8 mouse cellular contexts compared by ENCODE assay signal in the genomic region with DNA sequence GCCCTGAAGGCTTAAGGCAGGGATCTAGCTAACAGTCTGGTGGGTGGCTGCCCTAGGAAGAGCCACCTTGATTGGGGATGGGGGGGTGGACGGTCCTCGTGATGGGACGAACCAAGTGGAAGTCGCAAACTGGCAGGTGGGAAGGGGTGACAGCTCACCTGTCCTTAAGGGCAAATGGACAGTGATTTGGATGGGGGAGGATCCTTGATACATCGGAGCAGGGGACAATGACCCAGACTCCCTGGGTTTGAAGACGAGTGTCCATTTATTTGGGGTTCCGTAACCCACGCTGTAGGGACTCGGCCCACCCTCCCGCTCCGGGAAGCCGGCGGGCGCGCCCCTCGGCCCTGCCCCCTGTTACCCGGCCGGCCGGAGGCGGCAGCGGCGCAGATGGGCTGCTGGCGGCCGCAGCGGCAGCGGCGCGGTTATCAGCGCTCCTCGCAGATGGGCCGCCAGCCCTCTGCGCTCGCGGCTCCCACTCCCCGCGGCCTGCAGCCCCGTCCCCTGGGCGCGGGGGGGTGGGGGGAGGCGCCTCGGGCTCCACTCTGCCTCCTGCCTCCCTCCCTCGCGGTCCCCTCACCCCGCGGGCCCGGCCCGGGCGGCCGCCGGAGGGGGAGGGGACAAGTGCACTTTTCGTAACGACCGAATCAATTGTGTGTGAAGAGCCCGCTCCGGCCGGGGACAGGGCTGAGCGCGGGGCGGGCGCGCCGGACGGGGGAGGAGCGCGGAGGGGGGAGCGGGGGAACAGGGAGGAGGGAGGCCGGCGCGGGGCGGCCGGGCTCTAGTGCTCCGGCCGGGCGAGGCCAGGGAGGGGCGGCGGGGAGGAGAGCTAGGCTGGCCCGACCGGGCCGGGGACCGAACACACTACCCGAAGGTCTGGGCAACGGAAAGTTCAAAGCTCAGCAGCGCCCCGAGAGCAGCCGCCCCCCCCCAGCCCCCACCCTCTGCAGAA. TPM values are rescaled to one million over a fixed set of nuclear protein-coding genes. Genes with fewer than 3 reads are reported as not detected.
DNase-seq lines count a peak whose midpoint lies in the region; ATAC-seq and TF ChIP-seq lines count a peak whose summit lies in the region.

No protein-coding gene starts in this region.

- H3K36me3 ChIP-seq in ES-Bruce4 (ENCODE audit: control insufficient read depth, insufficient read depth, low read length, poor library complexity, severe bottlenecking), result no peaks in the 10 kb centered on the region
- no peaks in the 10 kb centered on the region for H3K36me3 ChIP-seq in heart, embryonic 12.5 days
- peaks cover 30% of the 10 kb centered on the region for H3K36me3 ChIP-seq in megakaryocyte, embryonic 14.5 days (replicated peaks; ENCODE audit: low read length)
- H3K36me3 ChIP-seq in splenic B cell, adult 2 months (ENCODE audit: control insufficient read depth, insufficient read depth, low read length, poor library complexity, severe bottlenecking), result no peaks in the 10 kb centered on the region

- H3K9me3 ChIP-seq in ES-Bruce4 (replicated peaks; ENCODE audit: control insufficient read depth, insufficient read depth, low read length, poor library complexity, severe bottlenecking), result no peaks in the 10 kb centered on the region
- no peaks in the 10 kb centered on the region for H3K9me3 ChIP-seq in heart, embryonic 12.5 days (replicated peaks)
- H3K9me3 ChIP-seq in megakaryocyte, embryonic 14.5 days, result no peaks in the 10 kb centered on the region

- H3K4me3 ChIP-seq in ES-Bruce4 (ENCODE audit: low read depth, low read length), result peak overlapping the region; percentile 62
- peak overlapping the region; percentile 91 for H3K4me3 ChIP-seq in heart, embryonic 12.5 days
- peak overlapping the region; percentile 96 for H3K4me3 ChIP-seq in megakaryocyte, embryonic 14.5 days (replicated peaks)

- peak; percentile 71 for ATAC-seq in heart, embryonic 12.5 days (ENCODE audit: insufficient number of reproducible peaks, low FRiP score)

- TF ChIP-seq EP300 in ES-Bruce4 (IDR thresholded peaks at IDR 0.05; ENCODE audit: insufficient read depth, low read depth, low read length), result no peak

- DNase-seq in B cell, adult 2 months, result peak; percentile 26 to 39
- peak; percentile 79 for DNase-seq in embryo, embryonic 10.5 days (ENCODE audit: low spot score)
- DNase-seq in kidney, postnatal 36 days, result peak; percentile 58 to 69
- peak; percentile 38 for DNase-seq in splenic B cell, adult 2 months (ENCODE audit: low read depth, low spot score)
- DNase-seq in left cerebral cortex, adult 9 months (ENCODE audit: low spot score in 2 of 2), result no peak

- H3K27ac ChIP-seq in ES-Bruce4 (ENCODE audit: insufficient read depth, low read length), result no peak overlapping the region
- peak overlapping the region; percentile 83 for H3K27ac ChIP-seq in heart, embryonic 12.5 days (ENCODE audit: poor library complexity, severe bottlenecking)

- H3K4me1 ChIP-seq in ES-Bruce4 (ENCODE audit: control insufficient read depth, insufficient read depth, low read length), result peaks cover 16% of the 10 kb centered on the region
- H3K4me1 ChIP-seq in heart, embryonic 12.5 days (replicated peaks), result peaks cover 56% of the 10 kb centered on the region
- peaks cover 78% of the 10 kb centered on the region for H3K4me1 ChIP-seq in megakaryocyte, embryonic 14.5 days

- peaks cover 19% of the 10 kb centered on the region for H3K27me3 ChIP-seq in ES-Bruce4 (ENCODE audit: control insufficient read depth, insufficient read depth, low read length, poor library complexity, severe bottlenecking)
- H3K27me3 ChIP-seq in heart, embryonic 12.5 days (replicated peaks), result peaks cover 12% of the 10 kb centered on the region; the same call in 1 of the 2 replicates
- H3K27me3 ChIP-seq in megakaryocyte, embryonic 14.5 days (replicated peaks), result no peaks in the 10 kb centered on the region
- peaks cover 8% of the 10 kb centered on the region for H3K27me3 ChIP-seq in splenic B cell, adult 2 months (ENCODE audit: control insufficient read depth, insufficient read depth, low read length, poor library complexity, severe bottlenecking)

- H3K4me2 ChIP-seq in heart, embryonic 12.5 days, result peak overlapping the region; percentile 99

- no peak for TF ChIP-seq CTCF in ES-Bruce4 (IDR thresholded peaks at IDR 0.05; ENCODE audit: low read depth, low read length)

- no peak for TF ChIP-seq POLR2A in ES-Bruce4 (IDR thresholded peaks at IDR 0.05; ENCODE audit: insufficient read depth, low read length)

- 2% methylated on average over 65 of the region's 85 CpGs for WGBS in heart, embryonic 12.5 days

- peak overlapping the region; percentile 64 for H3K9ac ChIP-seq in ES-Bruce4 (ENCODE audit: low read depth, poor library complexity, severe bottlenecking)
- peak overlapping the region; percentile 89 for H3K9ac ChIP-seq in heart, embryonic 12.5 days

RNA-seq across cellular contexts. Expression of a gene that starts 1.9 kb away (rescaled TPM):
- 11.0 and 11.5 TPM in 2 replicates for polyA plus RNA-seq in ES-Bruce4 (2011; ENCODE audit: insufficient read depth, insufficient read length, low read depth, missing spikeins)
- polyA plus RNA-seq in heart, embryonic 12.5 days (2016; fragmentation: Nextera tagmentation; extraction: Ambion mirVana), result 14.9 and 15.2 TPM in 2 replicates
- 10.6 and 40.8 TPM in 2 replicates for polyA plus RNA-seq in megakaryocyte, embryonic 14.5 days (2012; ENCODE audit: insufficient read depth, low replicate concordance)

RNA-seq across cellular contexts. Expression of a gene that starts 35.3 kb away (rescaled TPM):
- polyA plus RNA-seq in ES-Bruce4 (2011; ENCODE audit: insufficient read depth, insufficient read length, low read depth, missing spikeins), result not detected in 2 replicates
- not detected in 2 replicates for polyA plus RNA-seq in heart, embryonic 12.5 days (2016; fragmentation: Nextera tagmentation; extraction: Ambion mirVana)
- 0.54 TPM in 1 of 2 replicates, not detected in the other for polyA plus RNA-seq in megakaryocyte, embryonic 14.5 days (2012; ENCODE audit: insufficient read depth, low replicate concordance)

Comparison
In these comparisons a context has a peak if more than half of its experiments do, and no peak if none do; other contexts are left out.
1. DNase-seq: peak in B cell, adult 2 months (2 of 2), embryo, embryonic 10.5 days (single experiment), kidney, postnatal 36 days (2 of 2) and splenic B cell, adult 2 months (single experiment); none in left cerebral cortex, adult 9 months (0 of 2).
2. Peak in every context shown above with its lines, with median percentiles within 50 percentile points of each other: H3K4me3 ChIP-seq.